Mouse (Mus musculus) intestine, postnatal 0 days (tissue): ENCODE results near the gene Aox2. TPM values are rescaled to one million over a fixed set of nuclear protein-coding genes. Genes with fewer than 3 reads are reported as not detected.
A peak's percentile ranks its signal among the peaks of the same experiment; 100 is the strongest.

Experiments
- ATAC-seq: fragments of 200-750 bp; cut with Nextera tagmentation; 2 replicates; pipeline ENCODE4 v1.8.0; 2017; ENCODE audit warnings: mild to moderate bottlenecking, moderate TSS enrichment, moderate library complexity
- H3K27ac ChIP-seq: fragments of 300-500 bp; sonication (generic); 2 replicates; pipeline ENCODE4 v1.5.1; 2014; ENCODE audit warnings: mild to moderate bottlenecking, low read depth, low read length, moderate library complexity
- H3K27me3 ChIP-seq: fragments of 300-500 bp; sonication (generic); replicated peaks from 2 replicates; pipeline ENCODE4 v1.6.1; 2014; ENCODE audit warnings: low read length, mixed read lengths; ENCODE audit not compliant: control insufficient read depth, insufficient read depth
- H3K36me3 ChIP-seq: fragments of 300-500 bp; sonication (generic); 2 replicates; pipeline ENCODE4 v1.6.1; 2014; ENCODE audit warnings: mild to moderate bottlenecking, moderate library complexity; ENCODE audit not compliant: control insufficient read depth, insufficient read depth
- H3K4me1 ChIP-seq: fragments of 300-500 bp; sonication (generic); replicated peaks from 2 replicates; pipeline ENCODE4 v1.6.1; 2014; ENCODE audit warnings: antibody characterized with exemption, low read length, mixed read lengths; ENCODE audit not compliant: control insufficient read depth, insufficient read depth
- H3K4me2 ChIP-seq: fragments of 300-500 bp; sonication (generic); replicated peaks from 2 replicates; pipeline ENCODE4 v1.6.1; 2014; ENCODE audit warnings: low read depth, mild to moderate bottlenecking, moderate library complexity
- H3K4me3 ChIP-seq: fragments of 300-500 bp; sonication (generic); 2 replicates; pipeline ENCODE4 v1.5.1; 2014; ENCODE audit warnings: low read depth, low read length
- H3K9ac ChIP-seq: fragments of 300-500 bp; sonication (generic); 2 replicates; pipeline ENCODE4 v1.6.1; 2014; ENCODE audit warnings: mild to moderate bottlenecking, low read depth, low read length
- H3K9me3 ChIP-seq: fragments of 300-500 bp; sonication (generic); 2 replicates; pipeline ENCODE4 v1.6.1; 2016; ENCODE audit warnings: mixed run types; ENCODE audit not compliant: control insufficient read depth
- CTCF ChIP-seq: sonication (generic); IDR thresholded peaks from 2 replicates; pipeline ENCODE4 v1.5.1; 2016; ENCODE audit warnings: low read depth, mild to moderate bottlenecking, control low read depth, antibody characterized with exemption, moderate library complexity
- WGBS: fragments of 180-500 bp; shearing (Covaris S2); extraction: QIAGEN DNeasy Blood & Tissue Kit; methylation state at CpG from one replicate; pipeline ENCODE4 v1.1.7; 2014; 5-methylcytosine and 5-hydroxymethylcytosine counted together
- polyA plus RNA-seq: library from polyadenylated mRNA; unstranded; fragments of >200 nt; fragmentation: Nextera tagmentation; extraction: Ambion mirVana; gene quantifications from 2 replicates; pipeline ENCODE4 v1.2.1, GENCODE M21; 2015

Gene Aox2
- polyA plus RNA-seq, 1 experiment from 2014 or later, result 0.10 TPM

DNA sequence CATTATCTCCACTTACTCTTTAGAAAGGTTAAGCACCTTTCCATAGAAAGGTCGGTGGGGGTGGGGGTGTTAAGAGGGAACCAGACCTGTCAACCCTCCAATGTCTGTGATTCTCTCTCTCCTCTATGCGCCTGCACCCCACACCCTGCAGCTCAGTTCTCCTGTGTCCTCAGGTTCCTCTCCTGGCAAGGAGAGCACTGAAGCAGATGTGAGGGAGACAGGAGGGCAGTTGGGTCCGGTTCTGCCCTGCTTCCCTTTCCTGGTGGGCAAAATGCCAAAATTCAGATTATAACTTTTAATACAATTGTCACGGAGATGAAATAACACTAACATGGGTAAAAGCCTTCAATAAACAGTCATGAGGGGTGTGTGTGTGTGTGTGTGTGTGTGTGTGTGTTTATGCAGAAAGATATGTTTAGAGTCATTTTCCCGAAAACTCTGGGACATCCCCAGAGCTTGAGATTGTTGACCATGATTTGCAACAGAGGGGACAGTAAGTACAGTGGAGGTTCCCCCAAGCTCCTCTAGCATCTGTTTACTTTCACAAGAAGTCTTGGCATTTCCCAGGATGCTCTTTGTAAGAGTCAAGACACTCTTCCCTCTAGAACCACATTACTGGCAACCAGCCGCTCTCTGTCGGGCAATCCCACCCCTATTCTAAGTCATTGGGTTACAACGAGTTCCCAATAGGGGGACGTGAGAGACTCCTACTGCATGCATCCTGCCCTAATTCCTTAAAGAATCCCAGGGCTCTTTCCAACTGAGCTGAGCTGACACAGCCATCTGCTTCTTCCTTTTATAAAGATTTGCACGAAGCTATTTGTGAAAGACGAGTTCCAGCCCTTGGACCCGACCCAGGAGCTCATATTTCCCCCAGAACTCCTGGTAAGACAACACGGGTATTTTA lies 13.5 kb downstream of the Aox2 start:
- Histone ChIP-seq H3K9me3 (no peaks in the 10 kb centered on the region), H3K9ac (no peak overlapping the region), H3K27me3 (no peaks in the 10 kb centered on the region), H3K4me3 (no peak overlapping the region), H3K27ac (no peak overlapping the region), H3K36me3 (no peaks in the 10 kb centered on the region), H3K4me1 (no peaks in the 10 kb centered on the region), H3K4me2 (no peak overlapping the region)
- no peak for TF ChIP-seq CTCF
- WGBS, result 50% methylated on average over 13 of the region's 13 CpGs
- no peak for ATAC-seq

DNA sequence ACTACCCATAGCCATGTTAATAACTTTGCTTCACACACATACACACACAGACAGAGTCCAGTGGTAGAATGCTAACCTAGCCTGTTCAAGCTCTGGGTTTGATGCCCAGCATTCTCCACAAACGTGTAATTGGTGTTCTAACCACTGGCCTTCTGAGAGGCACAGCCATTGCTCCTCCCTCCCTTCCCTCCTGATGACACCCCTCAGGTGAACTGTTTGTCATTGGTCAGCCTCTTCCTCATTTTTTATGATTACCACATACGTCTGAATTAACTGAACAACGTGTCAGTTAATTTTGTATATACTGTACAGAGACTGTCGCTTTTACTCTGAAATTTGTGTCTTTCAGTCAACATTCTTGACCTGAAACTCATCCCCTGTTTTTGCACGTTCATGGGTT lies 16.6 kb downstream of the Aox2 start:
- Histone ChIP-seq H3K9ac (no peak overlapping the region), H3K4me3 (no peak overlapping the region), H3K36me3 (no peaks in the 10 kb centered on the region), H3K27ac (no peak overlapping the region), H3K4me2 (no peak overlapping the region), H3K9me3 (no peaks in the 10 kb centered on the region), H3K4me1 (no peaks in the 10 kb centered on the region), H3K27me3 (no peaks in the 10 kb centered on the region)
- TF ChIP-seq CTCF, result no peak
- no peak for ATAC-seq
- 78% methylated on average over 5 of the region's 5 CpGs for WGBS

DNA sequence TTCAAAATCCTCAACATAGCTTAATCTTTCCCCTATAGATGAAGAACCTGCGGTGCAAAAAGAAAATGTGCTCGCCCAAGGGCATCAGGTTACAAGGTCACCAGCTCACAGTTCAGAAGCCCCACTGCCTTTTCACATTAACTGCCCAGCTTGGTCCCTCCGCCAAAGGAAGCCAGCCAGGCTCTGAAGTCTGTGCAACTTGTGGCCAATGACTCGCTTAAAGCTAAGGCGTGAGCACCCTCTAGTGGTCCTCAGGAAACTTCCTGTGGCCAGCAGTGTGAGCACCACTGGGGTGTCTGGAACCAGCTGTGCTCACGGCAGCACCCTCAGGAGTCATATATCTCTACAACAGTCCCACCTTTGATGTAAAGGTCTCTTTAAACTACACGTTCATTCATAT lies 18.2 kb downstream of the Aox2 start:
- 8% methylated on average over 7 of the region's 7 CpGs for WGBS
- no peak overlapping the region for H3K27ac ChIP-seq
- no peak overlapping the region for H3K9ac ChIP-seq

DNA sequence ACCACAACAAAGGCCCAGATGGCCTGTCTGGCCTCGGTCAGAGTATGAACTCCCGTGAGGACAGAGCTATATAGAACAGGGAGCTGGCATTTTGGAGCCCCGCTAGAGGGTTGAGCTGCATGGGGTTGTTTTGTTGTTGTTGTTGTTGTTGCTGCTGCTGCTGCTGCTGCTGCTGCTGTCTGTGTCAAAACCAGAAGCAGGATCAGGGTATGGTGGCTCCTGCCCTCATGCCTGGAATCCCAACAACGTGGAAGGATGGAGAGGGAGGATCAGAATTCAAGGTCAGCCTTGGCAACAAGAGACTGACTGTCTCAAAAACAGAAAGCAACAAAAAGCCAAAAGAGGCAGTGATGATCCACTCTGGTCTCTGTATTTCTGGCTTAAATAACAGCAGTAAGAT lies 18.7 kb downstream of the Aox2 start:
- no peak for ATAC-seq
- no peaks in the 10 kb centered on the region for H3K4me1 ChIP-seq
- no peaks in the 10 kb centered on the region for H3K9me3 ChIP-seq
- no peaks in the 10 kb centered on the region for H3K27me3 ChIP-seq
- H3K9ac ChIP-seq, result no peak overlapping the region
- H3K4me2 ChIP-seq, result no peak overlapping the region
- no peak for TF ChIP-seq CTCF
- no peak overlapping the region for H3K27ac ChIP-seq
- no peaks in the 10 kb centered on the region for H3K36me3 ChIP-seq
- H3K4me3 ChIP-seq, result no peak overlapping the region
- 55% methylated on average over 4 of the region's 4 CpGs for WGBS

More for the DNA sequence above, 18.2 kb downstream of the Aox2 start:
- no peak overlapping the region for H3K4me2 ChIP-seq
- peak; percentile 95 for TF ChIP-seq CTCF
- no peaks in the 10 kb centered on the region for H3K36me3 ChIP-seq
- no peaks in the 10 kb centered on the region for H3K4me1 ChIP-seq
- H3K9me3 ChIP-seq, result no peaks in the 10 kb centered on the region
- H3K4me3 ChIP-seq, result no peak overlapping the region
- no peaks in the 10 kb centered on the region for H3K27me3 ChIP-seq
- ATAC-seq, result peak; percentile 70

DNA sequence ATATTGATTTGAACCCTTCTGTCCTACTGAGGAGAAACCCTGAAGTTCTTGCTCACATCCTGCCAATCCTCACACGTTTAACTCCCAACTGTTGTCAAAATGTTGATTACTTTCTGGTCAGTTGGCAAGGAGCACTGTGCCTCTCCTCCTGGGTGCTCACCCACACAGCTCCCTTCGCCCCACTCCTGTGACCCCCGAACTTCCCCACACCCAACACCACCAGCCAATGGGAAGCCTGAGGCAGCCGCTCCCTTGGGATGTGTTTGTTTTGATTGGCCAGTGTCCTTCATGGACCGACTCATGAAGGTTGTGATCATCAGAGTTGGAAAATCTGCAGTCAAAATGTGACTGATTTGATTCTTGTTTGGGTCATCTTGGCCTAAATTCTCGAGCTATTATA lies 20.2 kb downstream of the Aox2 start:
- ATAC-seq, result no peak
- no peak for TF ChIP-seq CTCF
- H3K27me3 ChIP-seq, result no peaks in the 10 kb centered on the region
- H3K4me2 ChIP-seq, result no peak overlapping the region
- no peaks in the 10 kb centered on the region for H3K9me3 ChIP-seq
- H3K27ac ChIP-seq, result no peak overlapping the region
- no peaks in the 10 kb centered on the region for H3K4me1 ChIP-seq
- 70% methylated on average over 6 of the region's 6 CpGs for WGBS
- no peak overlapping the region for H3K9ac ChIP-seq
- no peak overlapping the region for H3K4me3 ChIP-seq
- no peaks in the 10 kb centered on the region for H3K36me3 ChIP-seq

DNA sequence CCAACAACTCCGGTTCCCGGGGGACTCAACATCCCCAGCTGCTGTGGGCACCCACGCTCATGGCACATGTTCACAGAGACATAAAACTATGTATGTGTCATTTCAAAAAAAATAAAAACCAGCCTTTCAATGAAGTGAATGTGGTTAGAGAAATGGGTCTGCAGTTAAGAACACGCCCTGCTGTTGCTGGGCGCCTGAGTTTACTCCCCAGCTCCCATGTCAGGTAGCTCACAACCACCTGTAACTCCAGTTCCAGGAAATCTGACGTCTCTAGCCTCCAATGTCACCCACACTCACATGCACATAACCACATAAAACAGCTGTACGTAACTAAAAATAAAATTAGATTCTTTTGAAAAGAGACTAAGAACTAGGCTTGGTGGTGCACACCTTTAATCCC lies 22.9 kb downstream of the Aox2 start:
- H3K4me3 ChIP-seq, result no peak overlapping the region
- no peak overlapping the region for H3K27ac ChIP-seq
- no peaks in the 10 kb centered on the region for H3K36me3 ChIP-seq
- H3K27me3 ChIP-seq, result no peaks in the 10 kb centered on the region
- H3K9me3 ChIP-seq, result no peaks in the 10 kb centered on the region
- H3K9ac ChIP-seq, result no peak overlapping the region
- TF ChIP-seq CTCF, result no peak
- 85% methylated on average over 7 of the region's 7 CpGs for WGBS
- H3K4me2 ChIP-seq, result no peak overlapping the region
- ATAC-seq, result no peak
- H3K4me1 ChIP-seq, result peaks cover 10% of the 10 kb centered on the region; the same call in 1 of the 2 replicates
